Mouse (Mus musculus): Measurements from ENCODE around the gene Gm20388. TPM values are rescaled to one million over a fixed set of nuclear protein-coding genes. Genes with fewer than 3 reads are reported as not detected.

Gm20388 gene
- polyA plus RNA-seq, 1 experiment from 2014 or later, result 47.1 TPM

GRCm38 (mm10) chr8:121736236-121736635 lies 1825.6 kb downstream of the Gm20388 start:
- no peak overlapping the region for H3K4me3 ChIP-seq (ENCODE audit: inconsistent target)
- H3K27ac ChIP-seq, result no peak overlapping the region
- no peaks in the 10 kb centered on the region for H3K36me3 ChIP-seq (ENCODE audit: inconsistent target)
- H3K79me2 ChIP-seq (ENCODE audit: inconsistent target), result no peaks in the 10 kb centered on the region
- 12% methylated on average over 7 of the region's 7 CpGs for WGBS (ENCODE audit: missing documents)

- 88% methylated on average over 8 of the region's 10 CpGs for WGBS (ENCODE audit: missing documents)
- Histone ChIP-seq H3K79me2 (ENCODE audit: inconsistent target) (no peaks in the 10 kb centered on the region), H3K27ac (no peak overlapping the region), H3K36me3 (ENCODE audit: inconsistent target) (no peaks in the 10 kb centered on the region), H3K4me3 (ENCODE audit: inconsistent target) (no peak overlapping the region)
Observed at GRCm38 (mm10) chr8:121740721-121741120, 1830.1 kb downstream of the Gm20388 start.

GRCm38 (mm10) chr8:121749501-121749900 lies 1838.9 kb downstream of the Gm20388 start:
- Histone ChIP-seq H3K4me3 (ENCODE audit: inconsistent target) (no peak overlapping the region), H3K27ac (no peak overlapping the region), H3K36me3 (ENCODE audit: inconsistent target) (no peaks in the 10 kb centered on the region), H3K79me2 (ENCODE audit: inconsistent target) (no peaks in the 10 kb centered on the region)
- 82% methylated on average over 9 of the region's 9 CpGs for WGBS (ENCODE audit: missing documents)

- Histone ChIP-seq H3K27ac (no peak overlapping the region), H3K36me3 (ENCODE audit: inconsistent target) (no peaks in the 10 kb centered on the region), H3K4me3 (ENCODE audit: inconsistent target) (no peak overlapping the region), H3K79me2 (ENCODE audit: inconsistent target) (no peaks in the 10 kb centered on the region)
- 29% methylated on average over 3 of the region's 3 CpGs for WGBS (ENCODE audit: missing documents)
Observed at GRCm38 (mm10) chr8:121750512-121750911, 1839.9 kb downstream of the Gm20388 start.

GRCm38 (mm10) chr8:121751407-121751806 lies 1840.8 kb downstream of the Gm20388 start:
- WGBS (ENCODE audit: missing documents), result 22% methylated on average over 3 of the region's 3 CpGs
- H3K4me3 ChIP-seq (ENCODE audit: inconsistent target), result no peak overlapping the region
- H3K27ac ChIP-seq, result no peak overlapping the region
- no peaks in the 10 kb centered on the region for H3K79me2 ChIP-seq (ENCODE audit: inconsistent target)
- H3K36me3 ChIP-seq (ENCODE audit: inconsistent target), result no peaks in the 10 kb centered on the region

GRCm38 (mm10) chr8:121758470-121758869 lies 1847.8 kb downstream of the Gm20388 start:
- H3K27ac ChIP-seq, result no peak overlapping the region
- H3K36me3 ChIP-seq (ENCODE audit: inconsistent target), result no peaks in the 10 kb centered on the region
- H3K79me2 ChIP-seq (ENCODE audit: inconsistent target), result no peaks in the 10 kb centered on the region
- H3K4me3 ChIP-seq (ENCODE audit: inconsistent target), result no peak overlapping the region
- 74% methylated on average over 12 of the region's 12 CpGs for WGBS (ENCODE audit: missing documents)

- Histone ChIP-seq H3K4me3 (ENCODE audit: inconsistent target) (no peak overlapping the region), H3K27ac (no peak overlapping the region), H3K36me3 (ENCODE audit: inconsistent target) (no peaks in the 10 kb centered on the region), H3K79me2 (ENCODE audit: inconsistent target) (no peaks in the 10 kb centered on the region)
- 77% methylated on average over 7 of the region's 7 CpGs for WGBS (ENCODE audit: missing documents)
Observed at GRCm38 (mm10) chr8:121760484-121760883, 1849.8 kb downstream of the Gm20388 start.

- Histone ChIP-seq H3K79me2 (ENCODE audit: inconsistent target) (no peaks in the 10 kb centered on the region), H3K4me3 (ENCODE audit: inconsistent target) (no peak overlapping the region), H3K27ac (no peak overlapping the region), H3K36me3 (ENCODE audit: inconsistent target) (no peaks in the 10 kb centered on the region)
- WGBS (ENCODE audit: missing documents), result 32% methylated on average over 8 of the region's 10 CpGs
Observed at GRCm38 (mm10) chr8:121761480-121761879, 1850.8 kb downstream of the Gm20388 start.

GRCm38 (mm10) chr8:121762999-121763699 lies 1852.5 kb downstream of the Gm20388 start:
- no peaks in the 10 kb centered on the region for H3K36me3 ChIP-seq (ENCODE audit: inconsistent target)
- H3K4me3 ChIP-seq (ENCODE audit: inconsistent target), result no peak overlapping the region
- 73% methylated on average over 7 of the region's 7 CpGs for WGBS (ENCODE audit: missing documents)
- no peak overlapping the region for H3K27ac ChIP-seq
- no peaks in the 10 kb centered on the region for H3K79me2 ChIP-seq (ENCODE audit: inconsistent target)

GRCm38 (mm10) chr8:121763700-121764013 lies 1853.0 kb downstream of the Gm20388 start:
- Histone ChIP-seq H3K36me3 (ENCODE audit: inconsistent target) (no peaks in the 10 kb centered on the region), H3K4me3 (ENCODE audit: inconsistent target) (no peak overlapping the region), H3K27ac (no peak overlapping the region), H3K79me2 (ENCODE audit: inconsistent target) (no peaks in the 10 kb centered on the region)
- 76% methylated on average over 9 of the region's 9 CpGs for WGBS (ENCODE audit: missing documents)

- H3K27ac ChIP-seq, result no peak overlapping the region
- H3K36me3 ChIP-seq (ENCODE audit: inconsistent target), result no peaks in the 10 kb centered on the region
- no peaks in the 10 kb centered on the region for H3K79me2 ChIP-seq (ENCODE audit: inconsistent target)
- WGBS (ENCODE audit: missing documents), result 78% methylated on average over 7 of the region's 7 CpGs
- H3K4me3 ChIP-seq (ENCODE audit: inconsistent target), result no peak overlapping the region
Observed at GRCm38 (mm10) chr8:121765594-121766138, 1855.0 kb downstream of the Gm20388 start.

- no peaks in the 10 kb centered on the region for H3K79me2 ChIP-seq (ENCODE audit: inconsistent target)
- no peak overlapping the region for H3K4me3 ChIP-seq (ENCODE audit: inconsistent target)
- no peaks in the 10 kb centered on the region for H3K36me3 ChIP-seq (ENCODE audit: inconsistent target)
- no peak overlapping the region for H3K27ac ChIP-seq
- 80% methylated on average over 3 of the region's 3 CpGs for WGBS (ENCODE audit: missing documents)
Observed at GRCm38 (mm10) chr8:121769095-121769494, 1858.5 kb downstream of the Gm20388 start.

GRCm38 (mm10) chr8:121769621-121770020 lies 1859.0 kb downstream of the Gm20388 start:
- Histone ChIP-seq H3K4me3 (ENCODE audit: inconsistent target) (no peak overlapping the region), H3K36me3 (ENCODE audit: inconsistent target) (no peaks in the 10 kb centered on the region), H3K79me2 (ENCODE audit: inconsistent target) (no peaks in the 10 kb centered on the region), H3K27ac (no peak overlapping the region)
- WGBS (ENCODE audit: missing documents), result 91% methylated on average over 2 of the region's 2 CpGs

- 43% methylated on average over 18 of the region's 19 CpGs for WGBS (ENCODE audit: missing documents)
- H3K4me3 ChIP-seq (ENCODE audit: inconsistent target), result no peak overlapping the region
Observed at GRCm38 (mm10) chr8:121770845-121771752, 1860.5 kb downstream of the Gm20388 start.

GRCm38 (mm10) chr8:121773876-121774275 lies 1863.2 kb downstream of the Gm20388 start:
- Histone ChIP-seq H3K36me3 (ENCODE audit: inconsistent target) (no peaks in the 10 kb centered on the region), H3K79me2 (ENCODE audit: inconsistent target) (no peaks in the 10 kb centered on the region), H3K27ac (no peak overlapping the region), H3K4me3 (ENCODE audit: inconsistent target) (no peak overlapping the region)
- whole genome bisulfite sequencing (ENCODE audit: missing documents), result 87% methylated on average over 12 of the region's 12 CpGs

More at GRCm38 (mm10) chr8:121770845-121771752, 1860.5 kb downstream of the Gm20388 start:
- Histone ChIP-seq H3K79me2 (ENCODE audit: inconsistent target) (no peaks in the 10 kb centered on the region), H3K36me3 (ENCODE audit: inconsistent target) (no peaks in the 10 kb centered on the region), H3K27ac (no peak overlapping the region)

All from macrophage (primary cell).